Mouse (Mus musculus) heart, adult 18-20 months (tissue): ENCODE measurements around the gene Nptx1. TPM values are rescaled to one million over a fixed set of nuclear protein-coding genes. Genes with fewer than 3 reads are reported as not detected.

Experiments
- DNase-seq, 2 experiments: peaks; one replicate each; pipeline ENCODE4 v3.0.0; 2021 to 2022; ENCODE audit warnings: mixed read lengths in 1 of 2
- total RNA-seq, 2 experiments: library from RNA; stranded (reverse); gene quantifications; 2 replicates each; pipeline ENCODE4 v1.2.3; 2021

Nptx1 gene
- total RNA-seq, 2 experiments from 2014 or later = 0.07 to 0.13 TPM

DNA sequence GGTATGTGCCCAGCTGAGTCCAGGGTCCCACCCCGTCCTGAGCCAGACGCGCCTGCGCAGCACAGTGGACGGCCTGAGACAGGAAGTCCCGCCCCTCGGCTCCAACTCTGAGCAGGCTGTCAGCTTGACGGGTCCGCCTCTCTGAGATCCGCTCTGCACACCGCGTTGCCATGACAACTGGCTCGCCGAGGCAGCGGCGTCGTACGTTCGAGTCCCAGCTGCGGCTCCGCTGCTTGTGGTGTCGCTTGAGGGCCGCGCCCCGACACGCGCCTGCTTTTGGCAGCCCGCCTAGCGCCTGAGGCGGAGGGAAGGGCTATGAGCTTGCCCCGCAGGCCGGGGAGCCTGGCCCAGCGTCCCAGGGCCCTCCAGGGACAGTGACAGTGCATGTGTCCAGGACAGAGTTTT lies 23.0 kb downstream of the Nptx1 start:
- DNase-seq = peak; percentile 88 to 93

DNA sequence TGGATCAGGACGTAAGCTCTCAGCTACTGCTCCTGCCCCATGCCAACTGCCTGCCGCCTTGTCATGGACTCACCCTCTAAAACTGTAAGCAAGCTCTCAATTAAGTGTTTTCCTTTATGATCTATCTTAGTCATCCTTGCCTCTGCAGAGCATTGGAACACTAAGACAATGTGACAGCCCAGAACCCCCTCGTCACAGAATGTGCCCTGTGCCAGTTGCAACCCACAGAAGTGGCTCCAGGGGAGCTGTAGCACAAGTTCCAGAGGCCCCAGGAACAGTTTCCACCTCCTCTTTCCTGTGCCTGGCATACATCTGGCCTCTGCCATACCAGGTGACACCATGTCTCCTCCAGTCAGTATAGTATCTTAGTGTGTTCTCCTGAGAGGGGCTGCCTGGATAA lies 24.2 kb downstream of the Nptx1 start:
- DNase-seq = no peak

DNA sequence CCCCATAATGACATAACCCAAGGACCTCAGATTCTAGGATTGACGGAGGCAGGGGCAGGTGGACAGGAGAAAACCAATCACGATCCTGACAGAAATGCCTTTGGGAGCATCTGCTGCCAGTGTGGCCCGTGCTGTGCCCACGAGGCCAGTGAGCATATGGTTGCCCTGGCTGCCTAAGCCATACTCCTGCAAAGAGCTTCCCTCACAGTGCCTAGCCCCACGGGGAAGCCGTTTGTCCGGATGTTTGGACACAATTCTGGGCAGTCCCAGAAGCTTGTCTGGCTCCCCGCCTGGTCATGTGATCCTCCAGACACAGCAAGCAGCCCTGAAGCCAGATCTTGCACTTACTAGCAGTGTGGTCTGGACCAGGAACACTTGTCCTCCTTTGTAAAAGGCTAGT lies 24.8 kb downstream of the Nptx1 start:
- DNase-seq = peak; percentile 37 to 63

DNA sequence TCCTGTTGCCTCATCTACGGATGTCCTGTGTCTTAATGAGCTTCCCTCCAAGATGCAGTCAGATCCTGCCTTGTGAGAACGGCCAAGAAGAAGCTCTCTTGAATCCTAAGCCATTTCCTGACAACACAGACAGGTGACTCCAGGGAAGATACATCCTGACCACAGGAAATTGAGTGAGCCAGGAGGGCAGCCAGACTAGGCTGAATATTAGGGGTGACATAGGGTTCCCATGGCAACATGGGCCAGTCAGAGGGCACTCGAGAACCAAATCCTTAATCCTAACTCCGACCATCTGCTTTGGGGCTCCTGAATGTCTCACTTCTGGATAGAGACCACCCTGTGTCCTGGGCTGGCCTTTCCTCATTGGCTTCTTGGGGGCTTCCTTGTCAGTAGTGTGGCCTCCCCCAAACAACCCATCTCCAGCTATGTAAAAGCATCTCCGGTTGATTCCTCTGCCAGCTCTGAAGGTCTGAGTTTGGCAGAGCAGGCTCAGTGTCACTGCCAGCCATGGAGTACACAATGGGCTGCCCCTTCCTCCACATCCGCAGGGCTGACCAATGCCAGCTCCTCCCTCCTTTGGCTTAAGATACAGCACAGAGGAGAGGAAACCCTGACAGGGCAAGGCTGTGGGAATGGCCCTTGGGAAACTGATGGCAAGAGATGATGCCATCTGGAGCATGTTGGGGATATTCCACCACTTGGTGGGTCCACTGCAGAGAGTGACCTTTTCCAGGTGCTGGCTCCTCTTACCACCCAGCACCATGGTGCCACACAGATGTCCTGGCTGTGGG lies 25.4 kb downstream of the Nptx1 start:
- no peak for DNase-seq

DNA sequence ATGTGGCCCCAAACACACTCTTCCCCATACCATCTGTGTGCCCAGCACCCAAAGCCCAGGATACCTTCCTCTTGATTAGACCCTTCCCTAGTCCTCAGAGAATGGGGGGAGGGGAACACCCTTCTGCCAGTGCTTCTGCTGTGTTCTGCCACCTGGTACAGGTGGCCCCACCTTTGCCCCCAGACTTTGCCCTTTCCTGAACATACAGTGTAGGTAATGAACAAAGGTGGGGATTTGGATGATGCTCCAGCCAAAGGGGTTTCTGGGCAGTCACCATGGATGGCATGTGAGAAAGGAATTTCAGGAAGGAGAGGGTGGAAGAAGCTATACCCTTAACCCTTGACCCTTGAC lies 26.9 kb downstream of the Nptx1 start:
- DNase-seq = no peak

DNA sequence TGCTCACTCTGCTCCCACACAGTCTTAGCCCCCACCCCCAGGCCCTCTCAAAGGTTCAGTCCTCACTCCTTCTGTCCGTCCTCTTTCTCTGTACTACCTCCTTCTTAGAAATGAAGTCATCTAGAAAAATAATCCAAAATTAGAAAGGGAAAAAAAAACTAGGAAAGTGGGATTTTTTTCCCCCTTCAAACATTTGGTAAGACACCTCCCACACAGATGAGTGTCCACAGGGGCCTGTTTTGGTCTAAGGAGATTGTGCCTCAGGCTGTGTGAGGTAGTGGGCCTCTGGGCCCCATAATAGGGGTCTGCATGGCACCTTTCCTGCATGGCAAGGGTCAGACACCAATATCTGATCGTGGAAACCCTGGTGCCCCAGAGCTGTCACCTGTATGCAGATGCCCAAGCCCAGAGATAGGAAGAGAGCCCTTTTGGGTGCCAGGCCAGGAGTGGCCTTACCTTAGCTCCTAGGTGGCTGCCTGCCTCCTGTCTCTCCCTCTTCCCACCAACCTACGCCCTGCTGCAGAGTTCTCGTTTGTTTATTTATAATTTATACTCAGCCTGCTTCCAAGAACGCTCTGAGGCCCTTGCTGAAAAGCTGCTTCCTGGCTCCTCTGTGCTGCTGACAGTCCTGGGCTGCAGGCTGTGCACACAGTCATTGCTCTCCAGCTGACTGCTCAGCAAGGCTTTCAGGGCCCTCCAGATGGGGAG lies 27.4 kb downstream of the Nptx1 start:
- DNase-seq = no peak

DNA sequence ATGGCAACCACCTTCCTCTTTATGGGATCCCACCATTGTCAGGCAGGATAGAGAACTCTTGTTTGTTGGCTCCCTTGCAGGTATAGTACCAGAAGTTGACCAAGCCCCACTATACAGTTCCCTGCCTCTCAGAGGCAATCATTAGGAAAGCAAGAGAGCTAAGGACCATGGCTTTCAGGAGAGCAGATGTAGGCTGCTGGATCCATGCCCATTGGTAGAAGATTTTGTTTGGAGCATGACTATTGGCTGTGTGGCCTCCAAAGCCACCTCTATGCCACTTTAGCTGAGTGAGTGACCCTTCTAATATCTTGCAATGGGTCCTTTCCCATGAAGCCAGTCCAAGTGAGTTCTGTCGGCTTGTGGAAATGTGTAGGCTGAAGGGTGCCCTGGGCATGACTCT lies 28.2 kb downstream of the Nptx1 start:
- DNase-seq = no peak

DNA sequence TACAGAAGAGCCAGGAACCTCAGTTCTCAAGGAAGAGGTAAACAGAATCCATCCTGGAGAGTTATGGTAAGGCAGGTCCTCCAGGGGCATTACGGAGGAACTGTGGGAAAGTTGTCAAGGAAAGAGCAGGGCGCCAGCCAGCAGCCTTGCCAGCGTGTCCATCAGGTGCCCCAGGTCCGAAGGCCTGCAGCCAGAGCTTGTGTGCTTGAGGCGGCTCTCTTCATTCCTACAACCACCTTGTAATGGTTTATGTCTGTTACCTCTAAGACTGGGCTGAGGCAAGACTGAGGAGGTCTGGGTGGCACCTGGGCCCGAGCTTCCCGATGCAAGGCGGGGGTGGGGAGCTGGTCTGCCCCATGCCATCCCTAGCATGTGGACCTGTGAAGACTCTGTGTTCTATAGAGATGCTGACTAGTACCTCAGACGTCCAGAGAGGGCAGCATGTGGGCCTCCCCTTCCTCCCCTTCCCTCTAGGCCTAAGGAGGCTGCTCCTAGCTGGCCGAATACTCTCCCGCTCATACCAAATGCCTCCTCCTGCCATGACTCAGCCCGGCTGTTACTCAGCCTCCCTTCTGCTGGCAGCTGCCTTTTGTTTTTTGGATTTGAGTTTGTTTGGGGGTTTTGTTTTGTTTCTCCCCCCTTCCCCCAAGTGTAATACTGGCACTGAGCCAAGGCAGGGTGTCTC lies 30.7 kb downstream of the Nptx1 start:
- no peak for DNase-seq

DNA sequence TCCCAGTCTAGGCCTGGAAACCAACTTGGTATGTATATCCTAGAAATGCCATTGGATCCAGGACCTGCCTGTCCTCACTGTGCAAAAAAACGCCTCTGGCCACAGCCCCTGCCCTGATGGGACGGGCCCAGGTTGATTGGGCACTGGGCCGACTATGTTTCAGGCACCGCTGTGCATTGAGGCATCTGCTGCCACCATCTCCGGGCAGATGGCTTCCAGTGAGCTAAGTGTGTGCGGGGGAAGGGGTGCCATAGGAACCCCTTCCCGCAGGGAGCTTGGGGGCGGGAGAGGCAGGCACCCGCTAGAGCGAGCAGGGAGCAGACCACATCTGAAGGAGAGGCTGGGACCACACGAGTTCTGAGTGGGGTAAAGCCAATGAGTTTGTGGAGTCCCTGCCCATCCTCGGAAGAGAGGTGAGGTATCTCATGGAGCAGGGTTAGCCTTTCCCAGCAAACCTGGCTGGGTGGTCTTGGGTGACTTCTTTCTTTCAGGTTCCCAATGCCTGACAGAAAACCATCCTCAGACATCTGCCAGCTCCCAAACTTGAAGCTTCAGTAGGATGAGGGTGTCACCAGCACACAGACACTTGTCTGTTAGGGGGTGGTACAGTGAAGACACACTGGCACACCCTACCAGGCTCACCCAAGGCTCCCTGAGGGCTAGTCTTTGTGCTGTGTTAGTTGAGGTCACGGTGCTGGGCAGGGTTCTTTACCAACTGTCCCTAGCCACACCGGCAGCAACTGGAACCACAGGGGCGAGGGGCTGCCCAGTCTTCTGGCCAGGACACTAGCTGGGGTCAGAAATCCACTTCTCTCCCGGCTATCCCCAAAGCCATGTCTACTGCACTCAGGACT lies 31.5 kb downstream of the Nptx1 start:
- DNase-seq = no peak

DNA sequence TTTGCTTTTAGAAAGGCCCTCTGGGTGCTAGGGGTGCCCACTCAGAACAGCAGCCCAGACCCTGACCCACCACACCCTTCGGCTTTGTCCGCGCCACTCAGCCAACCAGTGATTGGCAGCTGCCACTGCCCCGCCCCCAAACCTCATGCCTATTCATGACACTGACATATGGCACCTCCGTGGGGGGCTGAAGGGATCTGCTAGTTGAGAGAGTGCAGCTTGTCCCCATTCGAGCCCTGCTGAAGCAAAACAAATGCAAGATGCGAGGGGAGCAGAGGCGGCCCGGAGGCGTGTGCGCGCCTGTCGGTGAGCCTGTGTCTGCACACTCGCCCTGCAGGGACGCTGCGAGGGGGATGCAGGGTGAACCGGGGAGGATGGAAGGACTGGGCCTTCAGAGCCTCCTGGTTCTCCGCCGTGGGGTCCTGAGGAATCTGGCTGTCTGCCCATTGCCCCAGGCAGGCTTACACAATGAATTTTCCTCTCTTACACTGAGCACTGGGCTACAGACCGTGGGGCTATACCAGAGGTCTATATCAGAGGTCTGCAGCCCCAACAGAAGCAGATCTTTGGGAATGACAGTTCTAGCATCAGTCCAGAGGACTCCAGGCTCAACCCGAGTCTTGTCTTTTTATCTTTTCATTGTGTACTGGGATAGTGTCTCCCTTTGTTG lies 32.5 kb downstream of the Nptx1 start:
- no peak for DNase-seq

DNA sequence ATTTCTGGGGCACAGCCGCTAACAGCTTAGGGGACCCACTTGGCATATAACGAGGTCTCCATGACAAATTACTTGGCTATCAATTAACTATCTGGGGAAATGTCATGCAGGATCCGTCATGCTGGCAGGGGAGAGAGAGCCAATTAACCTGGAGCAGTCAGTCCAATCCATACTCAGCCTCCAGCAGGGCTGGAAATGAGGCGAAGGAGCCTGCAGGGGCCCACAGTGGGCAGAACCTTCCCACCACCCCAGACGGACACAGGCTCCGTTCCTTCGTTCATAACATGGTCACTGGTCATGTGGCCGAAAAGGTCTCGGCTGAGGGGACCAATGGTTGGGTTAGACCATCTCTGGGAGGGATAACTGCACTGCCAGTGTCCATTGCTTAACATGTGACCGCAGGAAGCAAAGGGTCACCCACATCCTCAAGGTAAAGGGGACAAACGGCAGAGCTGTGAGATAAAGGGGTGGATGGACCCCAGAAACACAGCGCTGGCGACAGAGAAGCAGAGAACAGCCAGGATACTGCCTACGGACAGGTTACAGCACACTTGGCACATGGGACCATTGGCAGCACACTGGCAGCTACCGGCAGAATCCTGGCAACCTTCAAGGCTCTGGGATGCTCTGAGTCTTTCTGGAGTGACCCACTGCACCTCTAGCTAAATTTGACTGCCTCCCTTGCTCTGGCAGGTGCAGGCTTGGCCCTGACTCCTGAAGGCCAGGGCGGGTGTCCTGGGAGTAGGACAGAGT lies 33.3 kb downstream of the Nptx1 start:
- DNase-seq = no peak

DNA sequence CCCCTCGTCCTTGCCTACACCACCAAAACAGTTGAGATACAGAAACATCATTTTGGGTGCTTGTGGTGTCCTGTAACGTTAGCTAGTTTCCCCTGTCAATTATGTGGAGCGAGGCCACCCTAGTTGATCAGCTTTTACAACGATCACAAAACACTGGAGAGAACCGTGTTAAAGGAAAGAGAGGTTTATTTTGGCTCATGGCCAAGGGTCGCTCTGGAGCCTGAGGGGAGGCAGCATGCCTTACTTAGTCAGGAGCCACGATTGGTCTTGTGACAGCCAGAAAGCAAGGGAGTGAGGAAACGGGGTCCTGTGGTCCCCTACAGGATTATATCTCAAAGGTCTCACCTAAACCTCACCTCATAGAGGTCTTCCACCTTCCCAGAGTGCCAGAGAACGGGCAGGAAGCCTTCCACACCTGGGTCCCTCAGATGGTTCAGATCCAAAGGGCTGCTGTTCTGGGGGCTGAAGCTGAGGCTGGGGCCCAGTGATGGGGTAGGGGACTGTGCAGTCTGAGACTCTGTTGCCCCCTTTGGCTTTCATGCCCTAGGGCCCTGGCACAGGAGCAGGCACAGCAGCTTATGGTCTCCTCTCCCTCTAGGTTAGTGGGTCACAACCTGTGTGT lies 34.4 kb downstream of the Nptx1 start:
- DNase-seq = no peak

DNA sequence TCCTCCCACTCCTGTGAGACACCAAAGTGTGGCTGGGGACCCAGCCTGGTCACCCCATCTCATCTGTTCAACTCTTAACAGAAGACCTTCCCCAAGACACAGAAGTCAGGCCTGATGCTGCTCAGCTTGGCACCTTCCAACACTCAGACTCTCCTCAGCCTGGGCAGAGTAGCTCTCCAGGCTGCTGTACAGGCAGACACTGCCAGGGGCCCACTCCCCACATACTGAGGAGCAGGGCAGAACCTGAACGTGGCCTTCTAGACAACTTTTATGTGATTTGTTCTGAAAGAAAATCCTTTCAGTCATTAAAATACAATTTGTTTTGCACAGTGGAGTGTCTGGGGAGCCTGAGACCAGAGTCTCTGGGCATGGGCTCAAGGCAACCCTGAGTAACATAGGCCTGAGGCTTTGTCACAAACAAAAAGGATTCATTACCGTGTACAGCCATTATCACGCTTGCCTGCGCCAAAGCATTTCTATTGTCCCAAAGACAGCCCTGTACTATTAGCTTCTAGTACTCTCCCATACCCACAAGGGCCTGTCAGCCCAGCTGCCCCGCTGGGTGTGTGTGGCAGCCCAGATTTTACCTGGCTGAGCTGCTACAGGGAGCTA lies 38.3 kb downstream of the Nptx1 start:
- no peak for DNase-seq

DNA sequence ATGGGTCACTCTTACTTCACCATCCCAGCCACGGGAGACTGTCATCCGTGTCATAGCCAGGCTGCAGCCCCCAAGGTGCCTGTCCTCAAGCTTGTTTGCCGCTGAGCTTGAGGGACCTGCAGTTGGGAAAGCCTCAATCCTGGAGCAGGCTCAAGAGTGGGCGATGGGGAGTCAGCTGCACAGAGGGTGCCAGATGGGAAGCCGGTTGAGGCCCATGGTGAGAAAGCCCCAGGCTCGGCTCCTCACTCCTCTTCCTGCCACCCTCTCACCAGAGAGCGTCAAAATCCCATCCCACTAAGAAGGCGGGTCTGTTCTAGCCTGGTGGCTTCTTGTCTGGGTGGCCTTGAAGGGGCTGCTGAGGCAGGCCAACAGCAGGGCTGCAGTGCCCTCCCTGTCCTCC lies 39.8 kb downstream of the Nptx1 start:
- DNase-seq = no peak

DNA sequence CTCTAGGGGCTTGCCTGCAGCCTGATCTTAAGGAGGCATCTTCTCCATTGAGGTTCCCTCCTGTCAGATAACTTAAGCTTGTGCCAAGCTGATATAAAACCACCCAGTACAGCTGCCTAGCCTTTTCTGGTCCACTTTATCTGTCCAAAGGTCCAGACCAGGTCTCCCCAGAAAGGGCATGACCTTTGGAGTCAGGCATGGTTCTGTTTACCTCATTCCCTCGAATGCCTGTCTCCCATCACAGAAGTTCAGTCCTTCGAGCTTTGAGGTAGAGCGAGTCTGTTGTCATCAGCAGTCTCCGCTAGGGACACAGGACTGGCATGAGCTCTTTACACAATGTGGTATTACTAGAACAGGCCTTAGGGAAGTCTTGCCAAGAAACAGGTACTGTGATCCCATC lies 41.2 kb downstream of the Nptx1 start:
- DNase-seq = no peak

DNA sequence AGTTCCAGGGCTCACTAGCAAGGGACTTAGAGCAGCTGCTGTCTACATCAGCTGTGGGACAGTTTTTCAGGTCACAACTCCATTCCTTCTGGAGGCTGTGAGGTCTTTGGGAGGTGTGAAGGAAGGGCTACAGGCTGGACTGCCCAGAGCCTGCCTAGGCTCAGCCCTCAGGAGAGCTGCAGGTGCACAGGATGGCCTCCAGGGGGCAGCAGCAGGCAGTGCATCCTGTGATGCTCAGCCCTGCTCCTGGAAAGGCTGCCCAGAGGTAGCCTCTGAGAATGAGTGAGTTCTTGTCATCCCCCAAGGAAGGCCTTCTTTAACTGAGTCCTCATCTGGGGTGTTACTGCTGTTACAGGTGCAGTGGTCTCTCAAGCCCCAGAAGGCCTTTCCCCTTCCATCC lies 43.9 kb downstream of the Nptx1 start:
- peak; percentile 56 to 85 for DNase-seq

DNA sequence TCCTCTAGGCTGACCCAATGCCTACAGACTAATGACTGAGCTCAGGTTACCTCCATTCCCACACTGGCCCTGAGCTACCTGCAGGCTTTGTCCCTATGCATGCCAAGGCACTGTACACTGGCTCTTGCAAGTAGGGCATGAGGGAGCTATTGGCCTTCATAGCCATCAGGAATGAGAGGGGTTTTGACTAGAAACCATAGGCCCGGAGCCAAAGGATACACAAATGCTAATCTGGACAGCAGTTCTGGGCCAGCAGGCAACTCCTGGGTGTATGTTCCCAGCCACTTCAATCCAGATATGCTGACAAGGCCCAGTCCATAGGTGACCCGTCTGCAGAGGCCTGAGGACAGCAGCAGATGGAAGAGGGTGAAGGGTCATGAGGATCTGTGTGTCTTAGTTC lies 47.5 kb downstream of the Nptx1 start:
- no peak for DNase-seq

DNA sequence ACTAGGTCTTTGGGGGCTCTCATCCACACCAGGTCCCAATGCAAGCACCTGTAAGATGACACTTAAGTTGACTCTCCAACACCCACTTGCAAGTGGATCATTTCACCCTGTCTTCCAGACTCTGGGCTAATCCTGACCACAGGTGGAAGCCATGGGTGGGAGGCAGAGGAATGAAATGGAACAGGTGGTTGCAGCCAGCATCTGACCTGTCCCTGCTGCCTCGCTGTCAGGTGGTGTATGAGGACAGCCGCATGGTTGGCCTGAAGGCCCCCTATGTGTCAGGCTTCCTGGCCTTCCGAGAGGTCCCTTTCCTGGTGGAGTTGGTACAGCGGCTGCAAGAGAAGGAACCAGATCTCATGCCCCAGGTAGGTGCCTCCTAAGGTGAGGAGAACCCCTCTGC lies 48.3 kb downstream of the Nptx1 start:
- DNase-seq = no peak

DNA sequence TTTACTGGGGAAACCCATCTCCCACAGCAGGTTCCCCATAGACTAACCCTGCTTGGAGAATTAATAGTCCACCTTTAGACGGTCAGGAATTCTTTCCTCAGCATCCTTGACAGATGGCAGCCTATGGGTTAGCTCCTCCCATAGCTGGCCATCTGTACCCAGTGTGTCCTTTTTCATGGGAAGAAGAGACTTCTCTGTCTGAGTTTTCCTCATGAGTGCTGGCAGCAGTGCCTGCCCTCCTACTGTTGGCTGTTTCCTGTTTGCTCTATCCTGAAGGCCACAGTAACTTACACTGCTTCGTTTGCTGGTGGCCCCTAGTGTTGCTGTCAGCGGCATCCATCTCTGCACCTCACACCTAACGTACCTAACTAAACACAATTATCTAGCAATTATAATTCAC lies 50.1 kb downstream of the Nptx1 start:
- no peak for DNase-seq

DNA sequence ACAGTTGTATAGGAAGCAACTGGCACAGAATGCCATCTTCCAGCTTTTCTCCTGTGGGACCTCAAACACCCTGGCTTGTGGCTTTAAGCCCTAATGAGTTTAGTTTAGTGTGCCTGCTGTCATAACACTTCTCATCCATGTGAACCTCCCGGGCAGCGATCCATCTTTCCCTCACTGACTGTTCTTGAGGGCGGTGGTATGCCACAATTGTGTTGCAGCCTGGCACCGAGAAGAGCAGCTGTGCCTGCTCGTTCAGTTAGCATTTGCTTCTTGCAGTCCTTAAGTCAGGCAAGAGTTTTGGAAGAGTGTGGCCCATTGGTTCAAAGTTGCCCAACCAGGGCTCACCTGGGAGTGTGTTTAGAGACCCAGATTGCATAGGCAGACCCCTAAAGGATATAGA lies 51.4 kb downstream of the Nptx1 start:
- peak in 1 of 2 experiments; percentile 10 for DNase-seq
